ENCODE assay signal across 8 mouse cellular contexts in the genomic region with DNA sequence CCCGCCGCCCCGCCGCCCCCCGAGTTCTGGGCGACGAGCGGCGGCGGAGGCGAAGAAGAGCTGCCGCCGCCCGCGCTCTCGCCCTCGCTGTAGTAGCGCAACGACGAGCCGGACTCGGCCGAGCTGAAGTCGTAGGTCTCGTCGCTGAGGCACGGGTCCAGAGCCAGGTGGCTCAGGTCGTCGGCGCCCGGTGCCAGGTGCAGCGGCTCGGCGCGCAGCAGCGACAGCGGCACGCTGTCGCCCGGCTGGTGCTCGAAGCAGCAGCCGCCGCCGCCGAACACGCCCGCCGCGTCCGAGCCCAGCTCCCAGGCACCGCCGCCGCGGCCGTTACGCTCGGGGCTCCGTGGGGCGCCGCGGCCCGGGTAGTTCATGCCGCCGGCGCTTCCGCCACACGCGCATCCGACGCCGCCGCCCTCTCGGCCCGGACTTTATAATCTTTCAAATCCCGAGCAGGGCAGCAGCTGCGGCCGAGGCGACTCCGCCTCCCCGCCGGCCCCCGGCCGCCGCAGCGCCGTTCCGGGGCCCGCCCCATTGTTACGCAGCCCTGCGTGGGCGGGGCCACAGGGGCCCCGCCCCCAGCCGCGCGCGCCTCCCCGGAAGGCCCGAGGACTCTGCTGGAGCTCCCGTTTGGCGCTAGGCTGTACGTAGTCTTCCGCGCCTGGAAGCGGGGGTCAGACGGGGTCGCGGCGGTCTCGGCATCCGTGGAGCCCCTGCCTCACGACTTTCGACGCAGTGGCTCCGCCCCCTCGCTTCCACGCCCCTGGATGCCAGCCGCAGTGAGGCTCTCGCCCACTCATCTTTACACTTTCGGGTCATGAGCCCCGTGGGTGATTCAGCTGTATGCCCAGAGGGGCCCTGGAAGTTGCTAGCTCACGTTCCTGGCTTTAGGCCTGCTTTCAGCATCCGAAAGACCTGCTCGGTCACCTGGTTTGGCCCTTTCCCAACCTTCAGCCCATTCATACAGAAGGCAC. TPM values are rescaled to one million over a fixed set of nuclear protein-coding genes. Genes with fewer than 3 reads are reported as not detected.
DNase-seq lines count a peak whose midpoint lies in the region; ATAC-seq lines count a peak whose summit lies in the region.

Gene Ddhd1, minus strand, starts transcription at position 503 of the 971 bp plus-strand sequence.

- peak; percentile 84 for ATAC-seq in inflammation-experienced regulatory T-cells, adult 6 months
- peak; percentile 73 for ATAC-seq in megakaryocyte-erythroid progenitor cell, adult 5-6 weeks (replicated peaks; ENCODE audit: low FRiP score, low TSS enrichment, poor library complexity, severe bottlenecking)

- DNase-seq in adipocyte (ENCODE audit: low spot score): peak; percentile 74
- DNase-seq in embryo, embryonic 10 days (ENCODE audit: low spot score): peak; percentile 86
- peak; percentile 88 for DNase-seq in gastrocnemius, postnatal 14 days
- peak; percentile 66 to 92 for DNase-seq in left cerebral cortex, postnatal 10 days (ENCODE audit: extremely low spot score in 1 of 2, low spot score in 2 of 2)
- DNase-seq in right cerebral cortex, postnatal 25 days: peak; percentile 89
- peak; percentile 84 to 87 for DNase-seq in urinary bladder, postnatal 4 days (ENCODE audit: low spot score in 2 of 2)

- intact Hi-C loops in gastrocnemius, postnatal 14 days (cut with DNase I; ENCODE audit: low total_unique reads): no loop called here
- intact Hi-C loops in left cerebral cortex, postnatal 10 days (cut with DNase I): no loop called here

RNA-seq across cellular contexts. Expression of gene Ddhd1, which starts in this region (rescaled TPM):
- total RNA-seq in gastrocnemius, postnatal 14 days (2021): 1 to 10 TPM; 4.5 to 5.3 TPM
- 10 to 100 TPM; 10.9 to 20.3 (median 13.7) TPM for polyA plus RNA-seq in inflammation-experienced regulatory T-cells, adult 6 months (2017; shearing (Covaris generic))
- 10 to 100 TPM; 61.4 to 69.1 TPM for total RNA-seq in left cerebral cortex, postnatal 10 days (2021)
- total RNA-seq in megakaryocyte-erythroid progenitor cell, adult 5-6 weeks (2014; fragmentation: Nextera tagmentation): 25.5 and 26.4 TPM in 2 replicates
- 18.2 and 42.8 TPM in 2 replicates for total RNA-seq in megakaryocyte-erythroid progenitor cell, adult 5-6 weeks (2017)

Comparison
In these comparisons a context has a peak if more than half of its experiments do, and no peak if none do; other contexts are left out.
1. Peak in every context shown above with its lines: DNase-seq and ATAC-seq.